Mouse (Mus musculus) right cerebral cortex, postnatal 25 days (tissue): Measurements from ENCODE around the gene Aanat.
"Not testable (repeated sequence)": the region's sequence is repeated elsewhere in the genome, so short reads cannot be mapped to it uniquely, and the experiment has no call there.

Experiments
- DNase-seq: peaks from one replicate; pipeline ENCODE4 v3.0.0; 2022

The Aanat gene

DNA sequence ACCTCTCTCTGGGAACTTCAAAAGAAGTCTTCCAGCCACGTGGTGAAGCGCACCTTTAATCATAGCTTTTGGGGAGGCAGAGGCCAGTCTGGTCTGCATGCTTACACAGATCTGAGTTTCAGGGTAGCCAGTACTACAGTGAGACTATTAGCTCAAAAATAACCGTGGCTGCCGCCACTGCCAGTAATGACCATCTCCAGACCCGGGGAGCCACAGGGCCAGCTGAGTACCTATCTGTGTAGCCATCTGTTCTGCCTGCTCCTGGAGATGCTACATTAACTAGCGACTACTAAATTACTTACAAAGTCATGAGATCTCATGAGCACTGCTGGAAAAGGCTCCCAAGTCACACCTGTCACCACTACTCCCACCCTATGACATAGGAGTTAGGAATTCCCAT is 11.2 kb upstream of the Aanat start:
- DNase-seq, result no peak

DNA sequence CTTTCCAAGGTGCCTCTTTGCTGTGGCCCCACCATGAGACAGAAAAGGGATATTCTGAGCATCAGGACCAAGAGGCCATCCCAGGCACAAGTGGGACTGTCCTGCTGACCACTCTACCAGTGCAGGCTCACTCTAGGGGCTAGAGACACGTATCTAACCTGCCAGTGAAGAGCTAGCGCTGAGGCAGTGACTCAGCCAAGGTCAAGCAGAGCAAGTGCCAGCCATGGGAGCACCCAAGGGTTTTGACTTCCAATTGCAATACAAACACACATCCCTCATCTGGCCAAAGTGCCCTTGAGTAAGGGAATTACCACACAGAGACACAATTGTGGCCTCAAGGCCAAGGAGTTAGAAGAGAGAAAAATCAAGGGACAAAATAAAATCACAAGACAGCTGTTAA is 10.8 kb upstream of the Aanat start:
- DNase-seq, result no peak

DNA sequence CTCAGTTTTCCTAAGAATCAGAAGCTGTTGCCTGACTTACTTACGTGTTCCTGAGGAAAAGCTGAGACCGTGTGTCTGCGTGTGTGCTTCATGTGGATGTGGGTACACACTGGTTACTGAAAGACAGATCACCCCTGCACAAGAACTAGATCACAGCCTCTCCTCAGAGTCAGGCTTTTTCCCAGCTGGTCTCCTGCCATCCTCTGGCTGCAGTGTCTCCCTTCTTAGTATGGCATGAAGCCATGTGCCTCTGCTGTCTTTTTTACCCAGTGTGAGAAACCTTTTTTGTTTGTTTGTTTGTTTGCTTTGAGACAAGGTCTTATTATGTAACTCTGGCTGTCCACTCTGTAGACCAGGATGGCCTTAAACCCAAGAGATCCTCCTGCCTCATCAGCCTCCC is 7.0 kb upstream of the Aanat start:
- no peak for DNase-seq

DNA sequence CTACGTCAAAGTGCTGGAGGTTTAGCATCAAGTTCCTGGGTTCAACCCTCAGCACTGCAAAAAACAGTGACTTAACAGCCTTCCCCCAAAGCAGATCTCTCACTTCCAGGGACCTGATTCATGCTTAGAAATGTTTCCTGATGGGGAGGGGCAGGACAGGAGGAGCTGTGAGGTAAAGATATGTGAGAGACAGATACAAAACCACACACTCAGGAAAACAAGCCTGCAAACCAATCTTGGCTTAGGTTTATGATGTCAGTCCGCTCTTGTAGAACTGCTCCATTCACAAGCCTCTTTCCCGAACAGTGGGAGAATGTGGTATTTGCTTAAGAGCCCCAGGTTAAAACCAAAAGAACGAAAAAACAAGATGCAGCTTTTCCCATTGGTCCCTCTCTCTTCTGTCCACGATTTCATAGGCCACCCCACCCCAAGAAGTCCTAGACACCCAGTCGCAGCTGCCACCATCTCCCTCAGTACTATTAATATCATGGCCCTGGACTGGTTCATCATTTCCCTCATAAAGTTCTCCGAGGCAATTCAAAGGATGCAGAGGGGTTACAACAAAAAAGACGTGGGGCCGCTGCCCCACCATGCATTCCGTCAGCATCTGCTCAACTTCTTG is 6.1 kb upstream of the Aanat start:
- no peak for DNase-seq

DNA sequence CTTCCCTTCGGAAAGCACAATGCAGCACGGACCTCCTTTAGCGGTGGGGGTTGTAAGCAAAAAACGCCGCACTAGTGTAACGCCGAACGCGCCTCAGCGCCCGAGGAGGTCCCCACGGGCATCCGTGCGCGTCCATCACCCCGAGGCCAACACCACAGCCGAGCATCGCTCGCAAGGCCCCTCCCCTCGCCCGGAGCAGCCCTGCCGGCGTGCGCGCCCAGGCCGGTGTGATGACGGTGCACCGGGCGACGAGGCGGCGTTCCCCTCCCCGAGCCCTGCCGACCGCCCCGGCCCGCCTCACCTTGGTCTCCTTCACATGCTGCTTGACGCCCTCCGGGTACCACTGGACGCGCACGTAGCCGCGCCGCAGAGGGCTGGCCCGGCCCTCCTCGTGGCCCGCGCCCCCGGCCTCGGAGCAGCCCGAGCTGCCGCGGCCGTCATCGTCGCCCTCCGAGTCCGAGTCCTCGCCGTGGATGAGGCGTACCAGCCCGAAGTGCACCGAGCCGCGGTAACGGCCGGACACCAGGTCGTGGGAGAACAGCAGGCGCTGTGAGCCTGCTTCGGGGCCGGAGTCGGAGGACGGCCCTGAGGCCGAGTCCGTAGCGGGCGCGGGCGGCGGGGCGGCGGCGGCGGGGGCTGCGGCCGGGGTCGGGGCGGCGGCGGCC is 5.4 kb upstream of the Aanat start:
- DNase-seq, result peak; percentile 72

DNA sequence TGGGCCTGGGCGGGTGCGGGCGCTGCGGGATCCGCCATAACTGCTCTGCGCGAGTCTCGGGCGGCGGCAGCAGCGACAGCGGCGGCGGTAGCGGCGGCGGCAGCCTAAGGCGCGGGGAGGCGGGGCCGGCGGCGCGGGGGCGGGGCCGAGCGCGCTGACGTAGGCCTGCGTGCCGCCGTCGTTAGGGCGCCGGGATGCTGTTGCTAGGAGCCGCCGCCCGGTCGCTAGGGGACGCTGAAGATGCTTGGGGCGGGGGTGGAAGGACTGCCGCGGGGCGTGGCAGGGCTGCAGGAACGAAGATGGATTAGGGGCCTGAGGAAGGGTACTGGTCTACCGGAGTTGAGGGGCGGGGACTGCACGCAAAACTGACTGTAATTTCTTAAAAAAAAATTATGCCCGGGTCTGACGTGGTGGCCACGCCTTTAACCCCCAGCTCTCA is 4.8 kb upstream of the Aanat start, which contains the start of gene Ube2o:
Ube2o (minus strand) TSS at position 72 of the 439 bp plus-strand sequence.
- DNase-seq, result peak; percentile 91

DNA sequence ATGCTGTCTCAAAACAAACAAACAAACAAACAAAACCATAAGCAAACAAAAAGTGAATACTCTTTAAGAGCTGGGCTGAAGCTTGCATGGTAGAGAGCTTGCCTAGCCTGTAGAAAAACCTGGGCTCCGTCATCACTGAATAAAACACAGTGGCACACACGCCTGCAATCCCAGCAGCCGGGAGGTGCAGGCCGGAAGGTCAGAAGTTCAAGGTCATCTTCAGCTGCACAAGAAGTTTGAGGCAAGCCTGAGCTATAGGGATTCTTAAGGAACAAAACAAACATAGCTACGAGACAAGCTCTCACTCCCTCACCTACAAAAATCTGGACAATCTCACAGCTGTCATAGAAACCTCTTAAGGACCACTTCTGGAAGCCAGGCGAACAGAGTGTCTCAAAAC is 550 bp upstream of the Aanat start:
- DNase-seq, result no peak

DNA sequence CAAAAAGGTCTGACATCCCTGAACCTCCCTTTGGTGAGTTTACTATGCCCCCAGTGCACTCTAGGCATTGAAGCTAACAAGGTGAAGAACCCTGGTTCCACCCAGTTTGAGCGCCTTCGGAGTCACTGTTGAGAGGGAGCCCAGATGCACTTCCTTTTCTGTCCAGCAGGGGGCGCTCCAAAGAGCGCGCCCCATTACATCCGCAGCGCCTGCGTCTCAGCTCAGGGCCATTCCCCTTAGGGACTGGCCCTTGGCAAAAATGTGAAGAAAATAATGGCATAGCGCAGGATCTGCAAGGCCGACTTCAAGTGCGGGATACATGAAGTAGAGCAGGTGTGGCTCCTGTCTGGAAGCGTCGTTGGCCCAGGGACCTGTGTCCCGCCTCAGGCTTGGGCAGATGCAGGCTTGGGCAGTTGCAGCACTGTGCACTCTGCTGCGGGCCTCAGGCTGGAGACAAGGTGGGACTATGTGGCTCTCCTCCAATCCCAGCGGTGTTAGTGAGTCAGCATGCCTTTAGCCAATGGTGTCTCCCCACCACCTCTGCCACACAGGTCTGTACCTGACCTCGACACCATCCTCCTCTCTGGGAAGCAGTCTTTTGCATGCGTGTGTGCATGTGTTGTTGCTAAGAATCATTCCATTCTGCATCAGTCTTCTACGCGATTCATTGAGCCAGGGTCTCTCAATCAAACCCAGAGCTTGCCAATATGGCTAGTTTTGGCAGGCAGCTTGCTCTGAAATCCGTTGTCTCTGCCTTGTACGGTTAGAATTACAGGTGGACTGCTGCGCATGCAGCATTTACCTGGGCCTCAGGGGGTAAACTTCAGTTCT is 784 bp downstream of the Aanat start:
- DNase-seq, result peak; percentile 45

DNA sequence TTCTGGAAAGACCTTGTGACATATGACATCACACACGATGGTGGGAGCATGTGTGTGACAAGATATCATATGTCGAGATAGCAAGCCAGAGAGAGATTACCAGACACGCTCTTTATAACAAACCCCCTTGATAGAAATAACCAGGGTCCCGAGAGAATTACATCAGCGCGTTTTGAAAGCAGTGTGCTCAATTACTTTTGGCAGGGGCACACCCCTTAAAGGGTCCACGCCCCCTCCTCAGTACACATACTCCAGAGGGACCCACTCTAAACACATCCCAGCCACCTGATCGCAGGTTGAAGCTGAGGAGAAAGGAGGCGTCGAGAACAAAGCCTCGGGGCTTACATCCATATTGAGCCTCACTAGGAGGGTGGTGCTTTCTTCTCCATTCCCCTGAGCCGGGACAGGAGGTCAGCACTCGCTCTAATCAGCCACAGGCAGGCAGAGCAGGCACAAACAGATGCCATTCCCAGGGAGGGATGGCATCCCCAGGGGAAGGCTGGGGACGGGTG is 2.8 kb downstream of the Aanat start:
- DNase-seq, result no peak

DNA sequence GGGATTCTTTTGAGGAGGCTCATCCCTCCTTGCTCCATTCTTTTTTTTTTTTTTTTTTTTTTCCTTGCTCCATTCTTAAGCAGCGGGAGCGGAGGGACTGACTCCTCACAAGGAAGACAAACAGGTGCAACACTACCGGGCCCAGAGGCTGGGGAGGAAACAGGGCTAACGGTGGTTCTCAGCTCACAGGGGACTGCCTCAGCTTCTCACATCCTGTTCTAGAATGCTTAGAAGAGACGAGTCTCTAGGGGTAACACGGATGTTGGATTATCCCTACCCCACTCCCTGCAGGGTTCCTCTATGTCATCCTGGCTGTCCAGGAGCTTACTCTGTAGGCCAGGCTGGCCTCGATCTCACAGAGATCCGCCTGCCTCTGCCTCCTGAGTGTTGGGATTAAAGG is 3.3 kb downstream of the Aanat start:
- no peak for DNase-seq

DNA sequence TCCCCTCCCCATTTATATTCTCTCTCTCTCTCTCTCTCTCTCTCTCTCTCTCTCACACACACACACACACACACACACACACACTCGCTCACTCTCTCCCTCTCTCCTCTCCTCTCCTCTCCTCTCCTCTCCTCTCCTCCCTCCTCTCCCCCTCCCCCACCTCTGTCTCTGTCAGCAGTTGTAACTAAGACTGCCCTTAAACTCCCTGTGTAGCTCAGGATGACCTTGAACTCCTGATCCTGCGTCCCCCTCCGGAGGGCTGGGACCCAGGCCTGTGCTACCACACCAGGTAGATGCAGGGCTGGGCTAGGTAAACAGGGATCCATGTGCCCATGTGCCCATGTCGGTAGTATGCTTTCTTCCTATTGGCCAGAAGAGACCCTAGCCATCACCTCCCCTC is 5.4 kb downstream of the Aanat start:
- no peak for DNase-seq

DNA sequence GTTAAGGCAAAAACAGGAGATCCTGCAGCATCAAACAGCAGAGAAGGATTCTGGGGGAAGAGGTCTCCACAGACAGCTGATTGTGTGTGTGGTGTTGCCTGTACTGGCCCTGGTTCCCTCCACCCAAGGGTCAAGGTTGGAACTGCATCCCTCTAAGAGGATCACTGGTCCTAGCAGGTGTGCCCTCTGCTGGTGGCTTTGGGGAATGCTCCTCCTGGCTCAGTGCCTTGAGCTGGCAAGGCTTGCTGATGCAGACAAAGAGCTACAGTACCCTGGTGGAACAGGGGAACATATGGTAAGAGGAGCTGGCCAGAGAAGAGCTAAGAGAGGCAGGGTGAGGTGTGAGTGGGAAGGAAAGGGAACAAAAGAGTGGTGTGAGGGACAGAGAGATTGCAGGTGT is 6.2 kb downstream of the Aanat start:
- peak; percentile 88 for DNase-seq

DNA sequence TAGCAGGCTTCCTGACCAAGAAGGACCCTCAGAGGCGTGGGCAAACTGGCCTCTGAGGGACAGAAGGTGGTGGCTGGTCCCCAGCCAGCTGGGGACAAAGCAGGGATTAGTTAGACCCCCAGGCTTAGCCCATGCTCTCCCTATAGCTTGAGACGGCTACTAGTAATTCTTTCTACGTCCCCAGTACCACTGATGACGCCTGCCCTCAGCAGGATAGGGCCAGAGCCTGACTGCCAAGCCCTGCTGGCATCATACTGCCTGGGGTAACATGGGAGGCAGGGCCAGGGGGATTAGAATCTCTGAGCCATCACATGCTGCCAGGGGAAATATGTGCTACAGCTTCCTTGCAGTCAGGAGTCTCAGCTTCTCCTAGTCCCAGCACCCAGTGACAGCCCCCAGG is 7.1 kb downstream of the Aanat start:
- DNase-seq, result no peak

DNA sequence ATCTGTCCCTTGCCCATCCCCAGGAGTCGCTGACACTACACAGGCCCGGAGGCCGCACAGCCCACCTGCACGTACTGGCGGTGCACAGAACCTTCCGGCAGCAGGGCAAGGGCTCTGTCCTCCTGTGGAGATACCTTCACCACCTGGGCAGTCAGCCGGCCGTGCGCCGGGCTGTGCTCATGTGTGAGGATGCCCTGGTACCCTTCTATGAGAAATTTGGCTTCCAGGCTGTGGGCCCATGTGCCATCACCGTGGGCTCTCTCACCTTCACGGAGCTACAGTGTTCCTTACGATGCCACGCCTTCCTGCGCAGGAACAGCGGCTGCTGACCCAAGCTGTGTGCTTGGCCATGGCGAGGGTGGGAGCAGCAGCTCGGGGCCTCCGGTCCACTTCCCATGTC is 10.5 kb downstream of the Aanat start:
- no peak for DNase-seq

DNA sequence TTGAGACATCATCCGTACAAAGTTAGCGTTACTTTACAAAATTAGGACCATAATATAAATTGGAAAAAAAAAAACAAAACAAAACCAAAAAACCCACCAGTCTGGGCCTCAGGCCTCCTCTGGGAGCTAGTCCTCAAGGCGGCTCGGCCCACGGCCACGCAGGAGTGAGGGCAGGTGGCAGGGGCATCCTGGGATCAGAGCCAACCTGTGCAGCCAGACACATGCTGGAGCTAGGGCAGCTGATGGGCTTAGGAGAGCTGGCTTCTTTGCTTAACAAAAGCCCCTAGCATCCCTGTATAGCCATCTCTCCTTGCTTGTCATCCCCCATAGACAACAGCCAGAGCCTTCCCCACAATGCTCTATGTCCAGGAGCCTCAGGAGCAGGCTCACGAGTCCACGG is 12.0 kb downstream of the Aanat start:
- DNase-seq, result no peak

DNA sequence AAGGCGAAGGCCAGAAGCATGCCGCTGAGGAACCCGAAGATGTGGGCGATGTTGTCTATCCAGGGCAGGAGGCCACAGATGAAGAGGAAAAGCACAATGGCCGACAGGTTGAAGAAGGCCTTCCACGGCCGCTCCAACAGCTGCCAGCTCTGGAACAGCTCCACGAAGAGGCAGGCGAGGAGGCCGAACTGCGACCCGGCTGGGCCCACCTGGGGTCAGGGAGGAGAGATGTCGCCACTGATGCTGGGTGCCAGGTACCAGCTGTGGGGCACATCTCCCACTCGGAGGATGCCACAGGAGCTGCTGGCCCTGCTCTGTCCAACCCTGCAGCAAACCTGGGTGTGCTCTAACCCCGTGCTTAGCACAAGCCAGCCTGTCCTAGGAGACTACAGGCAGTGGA is 13.0 kb downstream of the Aanat start:
- DNase-seq, result no peak

DNA sequence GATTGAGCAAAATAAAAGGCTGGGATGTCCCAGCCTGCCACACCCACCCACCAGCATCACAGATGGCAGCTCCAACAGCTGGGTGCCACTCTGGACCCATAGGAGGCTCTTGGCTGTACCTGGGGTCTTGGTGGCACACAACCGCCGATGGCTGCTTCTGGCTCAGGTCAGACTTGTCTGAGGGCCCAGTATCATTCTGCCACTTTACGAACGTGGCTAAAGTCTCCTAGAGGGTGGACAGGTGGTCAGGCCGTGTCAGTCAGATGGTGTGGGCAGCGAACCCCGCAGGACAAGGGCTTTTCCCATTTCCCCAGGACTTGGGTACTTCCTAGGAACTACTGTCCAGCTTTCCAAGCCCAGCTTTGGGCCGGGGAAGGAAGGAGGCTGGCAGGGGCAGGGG is 14.9 kb downstream of the Aanat start:
- no peak for DNase-seq

DNA sequence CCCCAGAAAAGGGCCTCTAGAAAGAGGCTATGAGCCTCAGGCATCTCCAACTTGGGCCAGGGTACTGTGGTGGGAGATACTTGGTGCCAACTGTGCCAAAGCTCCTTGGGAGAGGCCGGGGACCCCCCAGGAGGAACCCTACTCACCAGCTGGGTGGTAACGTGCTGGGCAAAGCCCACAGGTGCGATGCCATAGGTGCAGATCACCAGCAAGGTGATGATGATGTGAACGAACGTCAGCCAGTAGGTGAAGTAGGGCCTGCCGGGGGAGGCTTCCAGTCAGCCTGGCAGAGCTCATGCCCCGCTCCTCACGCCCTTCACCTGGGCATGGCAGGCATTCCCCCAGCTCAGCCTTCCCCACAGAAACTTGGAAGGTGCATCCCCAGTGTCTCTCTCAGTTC is 15.8 kb downstream of the Aanat start:
- no peak for DNase-seq

DNA sequence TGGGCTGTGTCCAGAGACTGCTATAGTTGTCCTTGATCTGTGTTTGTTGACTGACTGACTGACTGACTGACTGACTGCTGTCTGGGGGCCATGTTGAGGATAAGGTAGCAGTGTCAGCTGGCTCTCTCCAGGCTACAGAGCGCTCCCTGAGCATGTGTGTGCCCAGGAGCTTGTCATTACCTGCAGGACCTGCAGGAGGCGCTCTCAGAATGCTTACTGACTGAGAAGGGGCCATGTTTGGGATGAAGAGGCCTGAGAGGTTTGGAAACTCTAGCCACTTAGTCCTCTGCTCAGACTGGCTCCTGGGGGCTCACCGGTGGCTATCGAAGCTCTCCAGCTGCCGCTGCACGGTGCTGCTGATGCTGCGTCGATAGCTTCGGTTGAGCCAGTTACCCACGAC is 17.1 kb downstream of the Aanat start:
- DNase-seq, result no peak

DNA sequence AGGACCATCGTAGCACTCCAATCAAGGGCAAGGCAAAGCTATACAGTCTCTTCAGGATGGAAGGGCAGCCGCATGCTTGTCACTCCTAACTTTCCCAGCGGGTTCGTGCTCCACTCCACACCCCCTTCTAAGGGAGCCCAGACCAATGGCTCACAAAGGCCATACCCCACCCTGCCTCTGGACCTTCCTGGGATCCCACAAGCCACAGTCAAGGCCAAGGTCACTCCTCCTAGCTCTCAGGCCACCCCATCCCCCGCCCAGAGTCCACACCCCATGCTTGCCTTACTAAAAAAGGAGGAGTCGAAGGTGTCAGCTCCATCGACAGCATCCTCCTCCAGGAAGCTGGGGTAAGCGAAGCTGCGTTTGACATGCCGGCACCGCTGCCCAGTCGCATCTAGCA is 17.9 kb downstream of the Aanat start:
- DNase-seq, result no peak

DNA sequence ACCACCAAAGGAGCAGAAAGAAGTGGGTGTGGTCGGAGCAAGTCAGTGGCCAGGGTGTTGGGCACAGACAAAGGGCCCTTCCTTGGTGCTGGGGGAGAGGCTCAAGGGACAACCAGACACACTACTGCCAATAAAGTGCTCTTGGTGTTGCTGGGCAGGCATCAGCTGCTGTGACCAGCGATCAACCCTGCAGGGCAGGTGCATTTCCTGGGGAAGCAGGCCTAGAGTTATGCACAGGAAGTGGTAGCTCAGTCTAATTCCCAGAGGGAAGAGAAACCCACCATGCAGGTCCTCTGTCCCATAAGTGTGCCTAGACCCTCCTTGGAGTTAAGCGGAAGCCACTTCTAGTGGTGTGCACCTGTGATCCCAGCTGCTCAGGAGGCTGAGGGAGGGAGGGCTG is 21.5 kb downstream of the Aanat start:
- DNase-seq, result no peak

DNA sequence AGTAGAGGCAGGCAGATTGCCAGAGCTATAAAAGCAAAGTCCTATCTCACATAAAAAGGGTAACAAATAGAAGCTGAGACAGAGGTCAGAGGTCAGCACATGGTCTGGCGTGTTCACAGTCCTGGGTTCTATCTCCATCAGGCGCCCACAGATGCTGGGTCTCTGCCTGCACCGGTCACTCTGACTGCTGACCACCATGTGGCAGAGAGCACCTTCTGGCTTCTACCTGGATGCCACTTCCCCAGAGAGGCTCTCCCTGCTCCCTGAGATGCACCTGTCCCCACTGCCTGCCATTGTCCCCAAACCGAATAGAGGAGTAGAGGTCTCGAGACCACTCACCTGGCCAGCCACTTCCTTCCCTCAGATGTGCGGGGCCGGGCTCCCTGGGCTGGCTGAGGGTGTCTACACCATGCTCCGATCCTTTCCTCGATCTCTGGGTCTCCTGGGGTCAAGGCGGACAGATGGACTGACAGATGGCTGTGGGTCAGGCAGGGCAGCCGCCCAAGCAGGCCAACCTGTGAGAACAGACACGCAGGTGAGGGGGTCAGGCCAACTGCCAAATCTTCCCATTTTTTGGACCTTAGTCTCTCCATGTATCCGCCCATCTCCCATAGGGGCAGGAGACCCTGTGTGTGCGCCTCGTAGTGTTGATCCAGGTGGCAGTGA is 23.9 kb downstream of the Aanat start:
- DNase-seq, result no peak

DNA sequence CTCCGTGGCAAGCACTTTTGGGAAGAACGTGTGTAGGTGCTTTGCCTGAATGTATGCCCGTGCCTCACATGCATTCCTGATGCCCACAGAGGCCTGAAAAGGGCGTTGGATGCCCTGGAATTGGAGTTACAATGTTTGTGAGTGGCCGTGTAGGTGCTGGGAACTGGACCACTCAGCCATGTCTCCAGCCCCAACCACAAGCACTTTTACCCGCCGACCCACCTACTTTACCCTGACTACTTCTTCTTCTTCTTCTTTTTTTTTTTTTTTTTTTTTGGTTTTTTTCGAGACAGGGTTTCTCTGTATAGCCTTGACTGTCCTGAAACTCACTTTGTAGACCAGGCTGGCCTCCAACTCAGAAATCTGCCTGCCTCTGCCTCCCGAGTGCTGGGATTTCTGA is 24.9 kb downstream of the Aanat start:
- not testable (repeated sequence) for DNase-seq
